Mouse (Mus musculus) frontal cortex, postnatal 36 days (tissue): ENCODE data around the gene Hipk4.

Source experiments
- DNase-seq, 2 experiments: peaks; one replicate each; pipeline ENCODE4 v3.0.0; 2022; ENCODE audit warnings: low spot score in 2 of 2

Hipk4 gene

GRCm38 (mm10) chr7:27540521-27540920, 17.5 kb downstream of the Hipk4 start:
- no peak for DNase-seq

GRCm38 (mm10) chr7:27540935-27541334, 17.9 kb downstream of the Hipk4 start:
- no peak for DNase-seq

DNA sequence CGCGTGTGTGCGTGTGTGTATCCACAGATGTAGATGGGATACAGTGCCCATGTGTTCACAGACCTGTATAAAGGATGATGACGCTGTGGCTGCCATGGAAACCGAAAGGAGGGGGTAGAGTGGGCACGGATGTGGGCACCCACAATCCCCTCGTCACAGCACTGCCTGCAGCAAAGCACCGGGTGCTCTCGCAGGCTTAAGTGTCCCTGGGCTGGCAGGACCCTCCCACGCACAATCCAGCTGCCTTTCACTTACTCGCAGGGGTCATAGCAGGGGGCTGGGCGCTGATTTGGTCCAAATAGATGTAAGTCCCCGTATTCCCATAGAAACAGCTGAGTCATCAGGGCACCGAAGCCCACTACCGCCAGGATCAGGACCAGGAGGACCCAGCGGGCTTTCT, 18.4 kb downstream of the Hipk4 start:
- peak; percentile 85 to 95 for DNase-seq

DNA sequence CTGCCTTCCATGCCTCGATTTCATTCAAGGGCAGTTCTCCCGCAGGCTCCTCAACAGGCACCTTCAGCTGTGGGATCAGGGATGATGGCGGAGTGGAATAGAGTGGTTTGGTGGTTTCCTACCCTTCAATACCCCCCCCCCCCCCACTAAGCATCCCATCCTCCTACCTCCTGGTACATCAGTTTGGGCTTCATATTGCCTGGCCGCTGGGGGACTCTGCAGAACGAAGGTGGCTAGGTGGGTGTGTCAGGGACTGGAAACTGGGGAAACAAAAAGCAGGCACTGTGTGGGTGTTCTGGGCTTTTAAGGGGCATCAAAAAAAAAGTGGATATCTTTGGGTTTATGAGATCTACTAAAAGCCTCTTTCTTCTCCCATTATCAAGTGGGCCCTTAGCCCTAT, 18.9 kb downstream of the Hipk4 start:
- DNase-seq: no peak

GRCm38 (mm10) chr7:27542392-27543033, 19.4 kb downstream of the Hipk4 start:
- DNase-seq: peak; percentile 93

DNA sequence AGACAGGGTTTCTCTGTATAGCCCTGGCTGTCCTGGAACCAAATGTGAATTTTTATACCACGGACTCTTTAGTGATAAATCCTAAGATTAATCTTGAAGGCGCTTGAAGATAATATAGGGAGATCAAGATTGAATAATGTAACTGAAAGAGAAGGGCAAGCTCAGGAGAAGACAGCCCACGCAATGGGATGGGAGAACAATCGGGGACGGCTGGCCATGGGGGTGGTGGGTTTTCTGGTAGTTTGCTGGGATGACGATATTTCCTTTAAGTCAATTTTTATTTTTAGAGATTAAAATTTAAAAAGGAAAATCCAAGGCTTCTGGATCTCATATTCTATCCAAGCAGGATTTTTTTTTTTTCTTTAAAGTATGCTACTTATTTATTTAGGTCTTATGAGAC, 20.0 kb downstream of the Hipk4 start:
- no peak for DNase-seq

DNA sequence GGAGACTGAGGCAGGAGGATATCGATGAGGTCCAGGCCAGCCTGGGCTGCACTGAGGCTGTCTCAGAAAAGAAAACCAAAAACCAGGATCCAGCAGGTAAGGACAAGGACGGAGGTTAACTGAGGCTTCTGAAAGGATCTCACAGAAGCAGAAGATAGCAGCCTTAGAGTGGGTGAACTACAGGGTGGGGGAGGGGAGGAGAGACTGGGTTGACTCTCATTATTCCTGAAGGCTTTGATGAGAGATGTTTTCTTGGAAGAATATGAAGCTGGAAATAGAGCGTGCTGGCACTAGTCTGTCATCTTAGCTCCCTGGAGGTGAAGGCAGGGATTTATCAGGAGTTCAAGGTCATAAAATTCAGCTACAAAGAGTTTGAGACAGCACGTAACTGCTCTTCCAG, 20.8 kb downstream of the Hipk4 start:
- no peak for DNase-seq

GRCm38 (mm10) chr7:27544675-27545370, 21.8 kb downstream of the Hipk4 start:
- no peak for DNase-seq

DNA sequence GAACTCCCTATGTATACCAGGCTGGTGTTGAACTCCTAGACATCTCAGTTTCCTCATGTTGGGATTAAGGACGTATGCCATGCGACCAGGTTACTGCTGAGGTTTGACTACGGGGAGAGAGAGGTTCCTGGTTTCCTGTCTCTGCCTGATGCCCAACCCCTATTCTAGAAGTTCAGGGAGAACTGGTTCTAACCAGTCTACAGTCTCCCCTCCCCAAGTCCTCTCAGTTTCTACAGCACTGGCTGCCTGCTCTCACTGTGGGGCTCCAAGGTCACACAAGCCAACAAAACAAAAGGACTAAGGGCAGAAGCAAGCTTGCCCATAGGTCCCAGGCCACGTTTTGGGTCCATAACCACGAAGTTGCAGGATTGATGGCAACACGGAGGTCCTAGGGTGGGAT, 26.5 kb downstream of the Hipk4 start:
- no peak for DNase-seq

GRCm38 (mm10) chr7:27552070-27552469, 29.0 kb downstream of the Hipk4 start:
- no peak for DNase-seq

DNA sequence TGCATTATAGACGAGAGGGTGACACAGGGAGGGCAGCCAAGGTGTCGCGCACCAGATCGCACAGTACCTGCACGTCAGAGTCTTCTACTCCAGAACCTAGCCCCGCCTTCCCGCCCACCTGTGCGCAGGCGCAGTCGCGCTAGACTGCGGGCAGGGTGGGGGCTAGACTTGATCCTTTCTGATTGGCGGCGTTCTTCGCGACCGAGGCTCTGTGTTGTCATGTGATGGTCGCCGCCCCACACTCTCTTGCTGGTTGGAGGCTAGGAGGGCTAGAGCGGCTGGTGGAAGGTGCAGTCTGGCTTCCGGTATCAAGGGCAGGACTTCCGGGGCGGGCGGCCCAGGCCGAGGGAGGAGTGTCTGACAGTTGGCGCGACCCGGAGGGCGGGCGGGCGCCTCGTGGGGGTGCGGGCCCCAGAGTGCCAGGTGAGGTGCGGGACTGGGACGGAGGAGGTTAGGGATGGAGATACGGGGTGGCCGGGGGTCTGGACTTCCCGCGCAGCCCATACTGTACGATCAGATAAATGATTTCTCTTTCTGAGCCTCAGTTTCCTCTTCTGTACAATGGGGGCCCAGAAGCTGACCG, 30.0 kb downstream of the Hipk4 start, which contains the start of the genes Pld3 and 2310022A10Rik:
Pld3 (minus strand) TSS at position 288 of the 583 bp plus-strand sequence.
2310022A10Rik (plus strand) TSS at position 303 of the 583 bp plus-strand sequence.
- DNase-seq: peak; percentile 97

DNA sequence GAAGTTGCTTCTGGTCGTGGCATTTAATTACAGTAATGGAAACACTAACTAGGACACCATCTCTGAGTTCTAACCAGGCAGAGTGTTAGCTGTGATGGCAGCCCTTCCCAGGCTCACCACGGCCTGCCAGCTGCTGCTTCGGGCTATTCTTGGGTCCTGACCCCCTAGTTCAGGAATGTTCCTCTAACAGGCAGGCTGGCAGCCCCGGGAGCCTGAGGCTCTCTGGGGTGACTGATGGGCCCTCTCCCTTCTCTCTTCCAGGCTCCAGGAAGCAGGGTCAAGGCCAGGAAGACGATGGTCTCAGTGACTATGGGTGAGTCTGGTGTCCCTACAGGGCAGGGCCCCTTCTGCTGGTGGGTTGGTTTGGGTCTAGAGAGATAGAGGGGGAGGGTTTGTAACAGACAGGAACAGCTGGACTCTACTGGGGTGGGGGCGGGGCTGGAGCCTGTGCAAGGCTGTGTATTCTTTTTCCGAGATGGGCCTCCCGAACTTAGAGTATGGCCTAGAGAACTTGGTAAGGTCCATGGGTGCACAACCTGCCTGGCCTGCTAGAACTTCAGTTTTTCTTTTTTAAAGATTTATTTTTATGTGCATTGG, 37.3 kb downstream of the Hipk4 start:
- no peak for DNase-seq

DNA sequence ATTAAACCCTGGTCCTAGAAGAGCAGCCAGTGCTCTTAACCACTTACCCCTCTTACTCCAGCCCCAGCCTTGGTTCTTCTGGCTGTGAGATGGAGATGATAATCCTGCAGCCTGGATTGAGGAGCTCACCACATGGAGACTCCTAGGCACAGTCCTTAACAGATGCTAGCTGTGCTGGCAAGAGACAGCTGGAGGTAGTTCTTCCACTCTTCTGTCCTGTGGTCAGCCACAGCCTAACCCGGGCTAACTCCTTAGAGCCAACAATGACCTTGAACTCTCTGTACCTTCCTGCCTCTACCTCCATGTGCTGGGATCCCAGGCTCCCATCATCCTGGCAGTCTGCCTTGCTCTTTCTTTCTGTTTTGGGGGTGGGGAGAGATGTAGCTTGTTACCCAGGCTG, 37.9 kb downstream of the Hipk4 start:
- DNase-seq: no peak

GRCm38 (mm10) chr7:27569580-27570224, 46.6 kb downstream of the Hipk4 start:
- DNase-seq: no peak

- DNase-seq: no peak
Observed at GRCm38 (mm10) chr7:27572133-27572532, 49.1 kb downstream of the Hipk4 start.

DNA sequence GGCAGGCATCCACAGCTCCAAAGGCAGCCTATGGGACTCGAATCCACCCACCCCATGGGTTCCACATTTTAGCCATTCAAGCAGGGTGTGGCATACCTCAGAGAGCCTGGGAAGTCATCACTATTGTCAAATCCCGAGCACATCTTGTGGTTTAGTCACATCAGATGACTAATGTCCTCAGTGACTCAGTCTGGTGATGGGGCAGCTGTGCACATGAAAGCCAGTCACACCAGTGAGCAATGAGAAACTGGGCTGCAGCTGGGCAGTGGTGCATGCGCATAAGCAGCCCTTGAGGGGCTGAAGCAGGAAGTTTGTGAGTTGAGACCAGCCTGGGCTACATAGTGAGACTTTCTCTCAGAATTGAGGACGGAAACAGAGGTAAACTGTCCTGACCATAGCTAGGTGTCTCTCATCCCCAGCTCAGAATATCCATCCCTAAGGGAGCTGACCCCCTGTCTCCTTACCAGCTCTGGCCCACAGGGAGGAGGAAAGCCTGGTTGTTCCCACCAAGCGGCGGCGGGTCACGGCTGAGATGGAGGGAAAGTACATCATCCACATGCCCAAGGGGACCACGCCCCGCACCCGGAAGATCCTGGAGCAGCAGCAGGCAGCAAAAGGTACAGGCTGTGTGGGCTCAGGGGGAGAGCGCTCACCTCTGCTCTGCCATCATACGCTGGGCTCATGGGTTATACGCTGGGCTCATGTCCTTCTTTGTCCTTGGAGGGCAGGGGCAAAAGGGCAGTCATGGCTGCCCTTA, 51.2 kb downstream of the Hipk4 start:
- no peak for DNase-seq

DNA sequence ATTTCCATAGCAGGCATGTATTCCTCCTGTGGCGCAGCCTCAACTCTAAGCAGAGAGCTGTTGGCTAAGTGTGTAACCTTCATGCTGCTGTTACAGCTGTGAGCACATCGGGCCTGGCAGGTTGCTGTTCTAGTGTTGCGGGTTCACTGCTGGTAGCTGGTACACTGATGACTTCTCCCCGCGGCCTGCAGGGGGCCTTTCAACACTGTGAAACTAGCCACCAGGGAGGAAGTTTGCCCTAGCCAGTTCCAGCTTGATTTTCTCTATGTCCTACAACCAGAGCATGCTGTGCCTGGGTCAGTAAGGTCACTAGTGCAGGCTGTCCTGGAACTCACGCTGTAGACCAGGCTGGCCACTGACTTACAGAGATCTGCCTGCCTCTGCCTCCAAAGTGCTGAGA, 53.8 kb downstream of the Hipk4 start:
- DNase-seq: peak in 1 of 2 experiments; percentile 35

- DNase-seq: no peak
Observed at GRCm38 (mm10) chr7:27577589-27577988, 54.5 kb downstream of the Hipk4 start.

DNA sequence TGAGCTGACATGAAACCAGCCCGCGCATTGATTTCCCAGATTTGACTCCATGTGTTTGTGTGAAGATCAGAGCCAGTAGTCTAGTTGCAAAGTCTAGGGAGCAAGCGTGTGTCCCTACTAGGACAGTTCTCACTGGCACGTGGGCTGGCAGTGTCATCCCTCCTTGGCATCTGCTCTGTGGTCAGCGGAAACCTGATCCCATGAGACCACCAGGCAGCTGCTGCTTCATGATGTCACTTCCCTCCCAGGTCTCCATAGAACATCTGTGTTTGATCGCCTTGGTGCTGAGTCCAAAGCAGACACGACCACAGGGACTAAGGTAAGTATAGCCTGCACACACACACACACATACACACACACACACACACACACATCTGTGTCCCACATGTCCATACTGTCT, 55.4 kb downstream of the Hipk4 start:
- no peak for DNase-seq

DNA sequence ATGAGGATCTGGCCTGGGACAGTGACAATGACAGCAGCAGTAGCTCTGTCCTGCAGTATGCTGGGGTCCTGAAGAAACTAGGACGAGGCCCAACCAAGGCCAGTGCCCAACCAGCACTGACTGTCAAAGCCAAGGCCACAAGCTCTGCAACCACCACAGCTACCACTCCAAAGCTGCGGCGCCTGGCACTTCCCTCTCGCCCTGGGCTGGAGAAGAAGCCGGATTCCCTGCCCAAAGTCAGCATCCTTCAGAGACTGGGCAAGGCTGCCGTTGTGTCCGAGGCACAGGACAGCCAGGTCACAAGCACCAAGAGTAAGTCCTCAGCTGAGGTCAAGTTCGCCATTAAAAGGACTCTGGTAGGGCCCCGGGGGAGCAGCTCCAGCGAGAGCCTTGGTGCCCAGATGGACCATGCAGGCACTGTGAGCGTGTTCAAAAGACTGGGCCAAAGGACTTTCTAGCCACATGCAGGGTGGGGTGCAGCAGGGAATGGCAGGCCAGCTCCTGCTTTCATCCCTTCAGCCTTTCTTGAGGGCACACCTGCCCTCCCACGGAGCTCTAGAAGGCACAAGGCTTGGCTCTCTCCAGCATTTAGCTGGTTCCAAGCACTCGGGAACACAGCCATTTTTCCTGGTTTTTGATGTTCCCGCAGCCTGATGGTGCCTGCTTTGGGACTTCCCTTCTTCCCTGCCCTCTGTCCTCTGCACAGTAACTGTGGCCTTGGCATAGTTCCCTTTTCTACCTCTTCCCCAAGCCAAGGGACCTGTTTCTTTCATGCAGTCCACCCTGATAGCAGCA, 57.5 kb downstream of the Hipk4 start:
- no peak for DNase-seq
